Mouse (Mus musculus): ENCODE data around the gene Dock4. TPM values are rescaled to one million over a fixed set of nuclear protein-coding genes. Genes with fewer than 3 reads are reported as not detected.
"Not testable (repeated sequence)": the region's sequence is repeated elsewhere in the genome, so short reads cannot be mapped to it uniquely, and the experiment has no call there.

Dock4 gene
- polyA plus RNA-seq, 1 experiment: 2.6 TPM

GRCm38 (mm10) chr12:40858763-40859162 lies 413.0 kb downstream of the Dock4 start:
- H3K4me3 ChIP-seq (ENCODE audit: insufficient read depth, low read depth, low read length); H3K4me1 ChIP-seq (ENCODE audit: control insufficient read depth, insufficient read depth, insufficient read length, low read length); H3K27ac ChIP-seq (replicated peaks; ENCODE audit: low read depth, low read length): not testable (repeated sequence)

GRCm38 (mm10) chr12:40870387-40870786 lies 424.6 kb downstream of the Dock4 start:
- Histone ChIP-seq H3K27ac (replicated peaks; ENCODE audit: low read depth, low read length) (no peak overlapping the region), H3K4me3 (ENCODE audit: insufficient read depth, low read depth, low read length) (no peak overlapping the region), H3K4me1 (ENCODE audit: control insufficient read depth, insufficient read depth, insufficient read length, low read length) (no peaks in the 10 kb centered on the region)

GRCm38 (mm10) chr12:40872716-40873115 lies 427.0 kb downstream of the Dock4 start:
- Histone ChIP-seq H3K4me1 (ENCODE audit: control insufficient read depth, insufficient read depth, insufficient read length, low read length) (no peaks in the 10 kb centered on the region), H3K27ac (replicated peaks; ENCODE audit: low read depth, low read length) (no peak overlapping the region), H3K4me3 (ENCODE audit: insufficient read depth, low read depth, low read length) (no peak overlapping the region)

GRCm38 (mm10) chr12:40873267-40873666 lies 427.5 kb downstream of the Dock4 start:
- H3K4me3 ChIP-seq (ENCODE audit: insufficient read depth, low read depth, low read length); H3K27ac ChIP-seq (replicated peaks; ENCODE audit: low read depth, low read length); H3K4me1 ChIP-seq (ENCODE audit: control insufficient read depth, insufficient read depth, insufficient read length, low read length): not testable (repeated sequence)

- Histone ChIP-seq H3K4me3 (ENCODE audit: insufficient read depth, low read depth, low read length) (no peak overlapping the region), H3K27ac (replicated peaks; ENCODE audit: low read depth, low read length) (no peak overlapping the region), H3K4me1 (ENCODE audit: control insufficient read depth, insufficient read depth, insufficient read length, low read length) (no peaks in the 10 kb centered on the region)
These were observed 439.2 kb downstream of the Dock4 start for GRCm38 (mm10) chr12:40884976-40885375.

- Histone ChIP-seq H3K27ac (replicated peaks; ENCODE audit: low read depth, low read length) (no peak overlapping the region), H3K4me3 (ENCODE audit: insufficient read depth, low read depth, low read length) (no peak overlapping the region)
These were observed 439.6 kb downstream of the Dock4 start for GRCm38 (mm10) chr12:40885377-40885776.

GRCm38 (mm10) chr12:40887496-40887895 lies 441.7 kb downstream of the Dock4 start:
- Histone ChIP-seq H3K4me1 (ENCODE audit: control insufficient read depth, insufficient read depth, insufficient read length, low read length) (no peaks in the 10 kb centered on the region), H3K4me3 (ENCODE audit: insufficient read depth, low read depth, low read length) (no peak overlapping the region)

More at GRCm38 (mm10) chr12:40885377-40885776, 439.6 kb downstream of the Dock4 start:
- H3K4me1 ChIP-seq (ENCODE audit: control insufficient read depth, insufficient read depth, insufficient read length, low read length): no peaks in the 10 kb centered on the region

GRCm38 (mm10) chr12:40888261-40888791 lies 442.6 kb downstream of the Dock4 start:
- Histone ChIP-seq H3K27ac (replicated peaks; ENCODE audit: low read depth, low read length) (no peak overlapping the region), H3K4me1 (ENCODE audit: control insufficient read depth, insufficient read depth, insufficient read length, low read length) (no peaks in the 10 kb centered on the region)

More at GRCm38 (mm10) chr12:40887496-40887895, 441.7 kb downstream of the Dock4 start:
- H3K27ac ChIP-seq (replicated peaks; ENCODE audit: low read depth, low read length): no peak overlapping the region

GRCm38 (mm10) chr12:40888829-40889228 lies 443.1 kb downstream of the Dock4 start:
- Histone ChIP-seq H3K4me1 (ENCODE audit: control insufficient read depth, insufficient read depth, insufficient read length, low read length) (no peaks in the 10 kb centered on the region), H3K4me3 (ENCODE audit: insufficient read depth, low read depth, low read length) (no peak overlapping the region), H3K27ac (replicated peaks; ENCODE audit: low read depth, low read length) (no peak overlapping the region)

More at GRCm38 (mm10) chr12:40888261-40888791, 442.6 kb downstream of the Dock4 start:
- H3K4me3 ChIP-seq (ENCODE audit: insufficient read depth, low read depth, low read length): no peak overlapping the region

- Histone ChIP-seq H3K27ac (replicated peaks; ENCODE audit: low read depth, low read length) (no peak overlapping the region), H3K4me1 (ENCODE audit: control insufficient read depth, insufficient read depth, insufficient read length, low read length) (no peaks in the 10 kb centered on the region), H3K4me3 (ENCODE audit: insufficient read depth, low read depth, low read length) (no peak overlapping the region)
These were observed 443.8 kb downstream of the Dock4 start for GRCm38 (mm10) chr12:40889534-40889933.

GRCm38 (mm10) chr12:40891168-40891567 lies 445.4 kb downstream of the Dock4 start:
- no peak overlapping the region for H3K4me3 ChIP-seq (ENCODE audit: insufficient read depth, low read depth, low read length)
- H3K27ac ChIP-seq (replicated peaks; ENCODE audit: low read depth, low read length): no peak overlapping the region
- H3K4me1 ChIP-seq (ENCODE audit: control insufficient read depth, insufficient read depth, insufficient read length, low read length): no peaks in the 10 kb centered on the region

- Histone ChIP-seq H3K4me3 (ENCODE audit: insufficient read depth, low read depth, low read length) (no peak overlapping the region), H3K27ac (replicated peaks; ENCODE audit: low read depth, low read length) (no peak overlapping the region), H3K4me1 (ENCODE audit: control insufficient read depth, insufficient read depth, insufficient read length, low read length) (no peaks in the 10 kb centered on the region)
These were observed 448.0 kb downstream of the Dock4 start for GRCm38 (mm10) chr12:40893741-40894140.

- H3K4me3 ChIP-seq (ENCODE audit: insufficient read depth, low read depth, low read length): no peak overlapping the region
- H3K27ac ChIP-seq (replicated peaks; ENCODE audit: low read depth, low read length): no peak overlapping the region
- no peaks in the 10 kb centered on the region for H3K4me1 ChIP-seq (ENCODE audit: control insufficient read depth, insufficient read depth, insufficient read length, low read length)
These were observed 448.9 kb downstream of the Dock4 start for GRCm38 (mm10) chr12:40894695-40895094.

Other genes starting within 250 kb of the Dock4 start
- gene Lsmem1, start 246.5 kb upstream of the Dock4 start, polyA plus RNA-seq (2012; ENCODE audit: insufficient read depth, insufficient read length, missing spikeins): 1.0 TPM in 1 of 2 replicates, not detected in the other
- 101 and 246 TPM in 2 replicates for gene Ifrd1, start 197.4 kb upstream of the Dock4 start, polyA plus RNA-seq (2012; ENCODE audit: insufficient read depth, insufficient read length, missing spikeins)
- 6.1 and 9.6 TPM in 2 replicates for gene Zfp277, start 50 bp upstream of the Dock4 start, polyA plus RNA-seq (2012; ENCODE audit: insufficient read depth, insufficient read length, missing spikeins)